ENCODE assay signal across 23 mouse cellular contexts in genomic region chr1:180398446-180398845, GRCm38 (mm10).
A peak's percentile ranks its signal among the peaks of the same experiment; 100 is the strongest.
DNase-seq lines count a peak whose midpoint lies in the region; ATAC-seq and TF ChIP-seq lines count a peak whose summit lies in the region.
"Had no signal": no experiment of that assay in that cellular context is flagged by ENCODE, and none has a peak within 500 bp of the region (broad histone marks: within the 10 kb centered on the region; RNA-seq: fewer than 3 reads in every experiment).

No protein-coding gene starts in this region.

- no peaks in the 10 kb centered on the region for H3K9me3 ChIP-seq in heart, postnatal 0 days (replicated peaks; ENCODE audit: control insufficient read depth, low read length)
- no peaks in the 10 kb centered on the region for H3K9me3 ChIP-seq in intestine, postnatal 0 days (ENCODE audit: control insufficient read depth)
- H3K9me3 ChIP-seq: embryonic facial prominence, embryonic 13.5 days; forebrain, embryonic 13.5 days; heart, embryonic 13.5 days; hindbrain, embryonic 12.5 days; intestine, embryonic 15.5 days had no signal

- intact Hi-C loops in gastrocnemius, adult 2 months (cut with DNase I), result no loop called here
- intact Hi-C loops in left cerebral cortex, postnatal 36 days (cut with DNase I), result no loop called here

- no peak for TF ChIP-seq CTCF in gastrocnemius, adult 2 months (IDR thresholded peaks at IDR 0.05)
- no peak for TF ChIP-seq CTCF in heart, postnatal 0 days (IDR thresholded peaks at IDR 0.05; ENCODE audit: low read depth)
- TF ChIP-seq CTCF in intestine, postnatal 0 days (IDR thresholded peaks at IDR 0.05; ENCODE audit: low read depth), result no peak

- 57% methylated on average over 3 of the region's 3 CpGs for WGBS in heart, postnatal 0 days
- WGBS in intestine, postnatal 0 days, result 81% methylated on average over 3 of the region's 3 CpGs

- no peaks in the 10 kb centered on the region for H3K27me3 ChIP-seq in heart, postnatal 0 days (ENCODE audit: control insufficient read depth, insufficient read depth, low read length)
- no peaks in the 10 kb centered on the region for H3K27me3 ChIP-seq in intestine, postnatal 0 days (replicated peaks; ENCODE audit: control insufficient read depth, insufficient read depth, low read length)
- H3K27me3 ChIP-seq: embryonic facial prominence, embryonic 13.5 days; forebrain, embryonic 13.5 days; heart, embryonic 13.5 days; hindbrain, embryonic 12.5 days; intestine, embryonic 15.5 days had no signal

- no peak overlapping the region for H3K4me2 ChIP-seq in heart, postnatal 0 days (ENCODE audit: low read depth, low read length)
- H3K4me2 ChIP-seq in intestine, postnatal 0 days (replicated peaks; ENCODE audit: low read depth), result no peak overlapping the region
- H3K4me2 ChIP-seq: embryonic facial prominence, embryonic 13.5 days; forebrain, embryonic 13.5 days; heart, embryonic 13.5 days; hindbrain, embryonic 12.5 days; intestine, embryonic 15.5 days had no signal

- DNase-seq in gastrocnemius, adult 2 months, result no peak
- no peak for DNase-seq in gastrocnemius, adult 8-10 months (ENCODE audit: low spot score in 2 of 2)
- DNase-seq in heart, postnatal 0 days (ENCODE audit: low spot score), result no peak
- no peak for DNase-seq in heart, adult 9 months (ENCODE audit: low spot score in 2 of 2)
- DNase-seq in induced T-regulatory cell, adult 2 months (ENCODE audit: low read depth), result peak; percentile 81
- DNase-seq in left cerebral cortex, postnatal 36 days (ENCODE audit: low spot score in 2 of 2), result no peak
- DNase-seq: adrenal gland, postnatal 10 days; B cell, adult 2 months; cerebellum, adult 11-12 months; cerebellum, adult 9-11 months; cerebellum, postnatal 36 days; forebrain, postnatal 0 days; gastrocnemius, postnatal 10 days; heart, adult 18-20 months; heart, postnatal 4 days; kidney, adult 2 months had no signal

- H3K9ac ChIP-seq in heart, postnatal 0 days (replicated peaks; ENCODE audit: low read depth, low read length), result no peak overlapping the region
- H3K9ac ChIP-seq in intestine, postnatal 0 days (ENCODE audit: low read depth, low read length), result no peak overlapping the region
- H3K9ac ChIP-seq: embryonic facial prominence, embryonic 13.5 days; forebrain, embryonic 13.5 days; forebrain, postnatal 0 days; heart, embryonic 13.5 days; hindbrain, embryonic 12.5 days; intestine, embryonic 15.5 days had no signal

- H3K36me3 ChIP-seq in heart, postnatal 0 days (replicated peaks; ENCODE audit: control insufficient read depth, insufficient read depth, low read length), result no peaks in the 10 kb centered on the region; the same call in 1 of the 2 replicates
- H3K36me3 ChIP-seq in intestine, postnatal 0 days (ENCODE audit: control insufficient read depth, insufficient read depth), result no peaks in the 10 kb centered on the region
- H3K36me3 ChIP-seq: embryonic facial prominence, embryonic 13.5 days; heart, embryonic 13.5 days; hindbrain, embryonic 12.5 days; intestine, embryonic 15.5 days had no signal

- H3K4me1 ChIP-seq in heart, postnatal 0 days (ENCODE audit: control insufficient read depth, insufficient read depth), result peaks cover 46% of the 10 kb centered on the region
- H3K4me1 ChIP-seq in intestine, postnatal 0 days (replicated peaks; ENCODE audit: control insufficient read depth, insufficient read depth, low read length), result peaks cover 3% of the 10 kb centered on the region; the same call in 1 of the 2 replicates
- H3K4me1 ChIP-seq: forebrain, embryonic 13.5 days had no signal

- no peak overlapping the region for H3K4me3 ChIP-seq in gastrocnemius, adult 2 months
- H3K4me3 ChIP-seq in heart, postnatal 0 days (ENCODE audit: low read depth, low read length), result no peak overlapping the region
- no peak overlapping the region for H3K4me3 ChIP-seq in intestine, postnatal 0 days (ENCODE audit: low read depth, low read length)
- H3K4me3 ChIP-seq: embryonic facial prominence, embryonic 13.5 days; forebrain, embryonic 13.5 days; heart, embryonic 13.5 days; hindbrain, embryonic 12.5 days; intestine, embryonic 15.5 days had no signal

- peak overlapping the region; percentile 96 for H3K27ac ChIP-seq in gastrocnemius, adult 2 months
- H3K27ac ChIP-seq in heart, postnatal 0 days (ENCODE audit: low read depth), result peak overlapping the region; percentile 8; the same call in 1 of the 2 replicates
- no peak overlapping the region for H3K27ac ChIP-seq in intestine, postnatal 0 days (ENCODE audit: low read depth, low read length)
- H3K27ac ChIP-seq: embryonic facial prominence, embryonic 13.5 days; forebrain, embryonic 13.5 days; heart, embryonic 13.5 days; hindbrain, embryonic 12.5 days; intestine, embryonic 15.5 days had no signal

- ATAC-seq in heart, postnatal 0 days (ENCODE audit: insufficient read depth, low read depth), result no peak
- ATAC-seq in intestine, postnatal 0 days, result no peak
- ATAC-seq: forebrain, embryonic 13.5 days; forebrain, postnatal 0 days; hindbrain, embryonic 16.5 days; intestine, embryonic 15.5 days had no signal

- no peak for TF ChIP-seq EP300 in heart, postnatal 0 days (IDR thresholded peaks at IDR 0.05; ENCODE audit: low read depth)
